Mouse (Mus musculus): ENCODE data around the gene Hist1h4n. TPM values are rescaled to one million over a fixed set of nuclear protein-coding genes. Genes with fewer than 3 reads are reported as not detected.
"Not testable (repeated sequence)": the region's sequence is repeated elsewhere in the genome, so short reads cannot be mapped to it uniquely, and the experiment has no call there.

Gene Hist1h4n
- 6.0 and 6.3 TPM in 2 replicates for polyA plus RNA-seq (2015; fragmentation: Nextera tagmentation; extraction: Ambion mirVana)

DNA sequence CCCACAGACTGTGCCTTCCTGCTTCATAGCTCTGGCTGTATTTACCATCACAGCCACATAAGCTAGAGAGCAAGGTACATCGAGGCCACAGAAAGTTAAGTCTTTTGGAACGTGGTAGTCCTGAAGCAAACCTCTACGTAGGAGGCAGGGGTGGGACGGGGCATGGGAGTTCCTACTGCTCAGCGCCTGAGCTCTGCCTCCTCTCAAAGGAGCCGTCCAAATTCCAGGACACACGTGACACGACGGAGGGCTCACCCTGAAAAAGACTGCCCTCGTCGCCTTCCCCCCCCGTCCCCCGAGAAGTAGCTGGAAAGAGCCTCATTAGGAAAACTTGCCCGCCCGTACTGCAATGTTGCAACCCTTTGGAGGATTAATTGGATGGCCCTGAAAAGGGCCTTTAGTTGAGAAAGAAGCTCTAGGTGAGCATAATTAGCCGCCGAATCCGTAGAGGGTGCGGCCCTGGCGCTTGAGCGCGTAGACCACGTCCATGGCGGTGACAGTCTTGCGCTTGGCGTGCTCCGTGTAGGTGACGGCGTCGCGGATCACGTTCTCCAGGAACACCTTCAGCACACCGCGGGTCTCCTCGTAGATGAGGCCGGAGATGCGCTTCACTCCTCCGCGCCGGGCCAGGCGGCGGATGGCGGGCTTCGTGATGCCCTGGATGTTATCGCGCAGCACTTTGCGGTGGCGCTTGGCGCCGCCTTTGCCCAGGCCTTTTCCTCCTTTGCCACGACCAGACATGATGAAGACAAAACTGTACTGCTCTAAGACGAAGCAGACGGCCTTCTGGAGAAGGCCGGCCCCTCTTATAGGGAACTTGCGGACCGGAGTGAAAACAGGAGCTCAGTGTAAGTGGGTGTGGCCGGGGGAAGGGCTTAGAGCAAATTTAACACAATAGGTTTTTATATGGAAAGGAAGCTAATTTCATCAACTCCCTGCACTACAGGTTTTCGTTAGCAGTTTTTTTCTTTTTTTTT lies at the start of gene Hist1h4n:
TSS of gene Hist1h4n (minus strand) at position 779 of the 977 bp plus-strand sequence.
- H3K4me2 ChIP-seq (ENCODE audit: low read length): 0 out of 2 replicates have a peak within 1 kb of the TSS, but pooled peaks have one; percentile 30
- not testable (repeated sequence) for H3K27ac ChIP-seq; DNase-seq (ENCODE audit: low spot score); H3K27me3 ChIP-seq (ENCODE audit: insufficient read depth, low read length); H3K4me1 ChIP-seq (replicated peaks; ENCODE audit: insufficient read depth, low read length); H3K9me3 ChIP-seq (replicated peaks; ENCODE audit: low read length); H3K4me3 ChIP-seq (replicated peaks; ENCODE audit: low read depth, low read length); H3K36me3 ChIP-seq (ENCODE audit: insufficient read depth, low read length); H3K9ac ChIP-seq (ENCODE audit: low read depth, low read length)
- peak; percentile 84 for ATAC-seq (replicated peaks; ENCODE audit: low FRiP score, low read depth)
- WGBS: 0% methylated on average over 17 of the region's 58 CpGs

GRCm38 (mm10) chr13:21880735-21881134 lies 48.7 kb upstream of the Hist1h4n start:
- no peak for TF ChIP-seq CTCF (IDR thresholded peaks at IDR 0.05; ENCODE audit: low read depth)
- Histone ChIP-seq H3K4me2 (ENCODE audit: low read length) (no peak overlapping the region), H3K9ac (ENCODE audit: low read depth, low read length) (no peak overlapping the region), H3K4me3 (replicated peaks; ENCODE audit: low read depth, low read length) (no peak overlapping the region), H3K27ac (no peak overlapping the region), H3K27me3 (ENCODE audit: insufficient read depth, low read length) (no peaks in the 10 kb centered on the region), H3K4me1 (replicated peaks; ENCODE audit: insufficient read depth, low read length) (no peaks in the 10 kb centered on the region), H3K36me3 (ENCODE audit: insufficient read depth, low read length) (no peaks in the 10 kb centered on the region), H3K9me3 (replicated peaks; ENCODE audit: low read length) (no peaks in the 10 kb centered on the region)
- ATAC-seq (replicated peaks; ENCODE audit: low FRiP score, low read depth) (no peak), DNase-seq (ENCODE audit: low spot score) (no peak)
- WGBS: 80% methylated on average over 6 of the region's 6 CpGs

DNA sequence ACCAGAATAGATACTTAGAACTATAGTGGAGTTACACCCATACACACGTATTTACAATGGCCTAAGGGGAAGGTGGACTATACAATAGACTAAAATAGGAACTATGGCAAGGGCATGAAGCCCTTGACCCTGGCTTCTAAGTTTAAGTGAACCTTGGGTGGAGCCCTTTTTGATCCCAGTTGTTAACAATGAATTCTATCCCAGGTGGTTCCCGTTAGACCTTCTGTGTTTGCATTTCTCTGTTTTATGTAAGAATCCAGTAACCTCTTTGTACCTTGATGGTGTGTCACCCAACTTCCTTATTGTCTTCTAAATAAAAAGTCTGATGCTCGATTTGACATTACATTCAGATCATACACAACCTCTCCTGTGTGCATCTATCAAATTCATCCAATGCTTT lies 33.5 kb upstream of the Hist1h4n start:
- not testable (repeated sequence) for H3K9ac ChIP-seq (ENCODE audit: low read depth, low read length); H3K27ac ChIP-seq; H3K4me2 ChIP-seq (ENCODE audit: low read length); H3K4me3 ChIP-seq (replicated peaks; ENCODE audit: low read depth, low read length); H3K9me3 ChIP-seq (replicated peaks; ENCODE audit: low read length); H3K27me3 ChIP-seq (ENCODE audit: insufficient read depth, low read length); DNase-seq (ENCODE audit: low spot score); H3K4me1 ChIP-seq (replicated peaks; ENCODE audit: insufficient read depth, low read length); ATAC-seq (replicated peaks; ENCODE audit: low FRiP score, low read depth); H3K36me3 ChIP-seq (ENCODE audit: insufficient read depth, low read length)
- 71% methylated on average over 3 of the region's 3 CpGs for WGBS

DNA sequence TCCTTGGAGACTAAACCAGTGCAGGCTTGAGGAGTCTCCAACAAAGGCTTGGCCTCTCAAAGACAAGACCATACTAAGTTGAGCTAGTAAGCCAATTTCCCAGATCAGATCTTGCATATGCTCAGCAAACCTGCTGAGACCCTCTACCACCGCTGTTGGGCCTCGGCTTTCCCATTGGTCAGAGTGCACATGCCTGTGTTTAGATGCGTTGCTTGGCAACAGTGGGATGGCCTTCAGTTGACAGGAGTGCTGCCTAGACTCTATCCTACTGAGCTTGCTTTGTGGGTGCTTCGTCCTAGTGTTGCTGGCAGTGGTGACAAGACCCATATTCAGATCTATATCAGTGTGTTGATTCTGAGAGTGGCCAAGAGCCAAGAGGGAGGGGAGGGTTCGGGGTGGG lies 29.6 kb upstream of the Hist1h4n start:
- no peak overlapping the region for H3K4me3 ChIP-seq (replicated peaks; ENCODE audit: low read depth, low read length)
- H3K27me3 ChIP-seq (ENCODE audit: insufficient read depth, low read length): no peaks in the 10 kb centered on the region
- no peaks in the 10 kb centered on the region for H3K36me3 ChIP-seq (ENCODE audit: insufficient read depth, low read length)
- no peak overlapping the region for H3K9ac ChIP-seq (ENCODE audit: low read depth, low read length)
- H3K4me1 ChIP-seq (replicated peaks; ENCODE audit: insufficient read depth, low read length): no peaks in the 10 kb centered on the region
- DNase-seq (ENCODE audit: low spot score): no peak
- no peak for TF ChIP-seq CTCF (IDR thresholded peaks at IDR 0.05; ENCODE audit: low read depth)
- ATAC-seq (replicated peaks; ENCODE audit: low FRiP score, low read depth): no peak
- WGBS: 22% methylated on average over 5 of the region's 5 CpGs
- no peak overlapping the region for H3K27ac ChIP-seq
- H3K4me2 ChIP-seq (ENCODE audit: low read length): no peak overlapping the region
- H3K9me3 ChIP-seq (replicated peaks; ENCODE audit: low read length): no peaks in the 10 kb centered on the region

- H3K9me3 ChIP-seq (replicated peaks; ENCODE audit: low read length): no peaks in the 10 kb centered on the region
- H3K27me3 ChIP-seq (ENCODE audit: insufficient read depth, low read length): no peaks in the 10 kb centered on the region
- DNase-seq (ENCODE audit: low spot score) (peak; percentile 49), ATAC-seq (replicated peaks; ENCODE audit: low FRiP score, low read depth) (no peak)
- H3K9ac ChIP-seq (ENCODE audit: low read depth, low read length): 0 out of 2 replicates have a peak overlapping the region, but pooled peaks have one; percentile 18
- TF ChIP-seq CTCF (IDR thresholded peaks at IDR 0.05; ENCODE audit: low read depth): no peak
- H3K4me2 ChIP-seq (ENCODE audit: low read length): peak overlapping the region; percentile 61
- 4% methylated on average over 15 of the region's 15 CpGs for WGBS
- no peak overlapping the region for H3K27ac ChIP-seq
- H3K36me3 ChIP-seq (ENCODE audit: insufficient read depth, low read length): no peaks in the 10 kb centered on the region
- H3K4me1 ChIP-seq (replicated peaks; ENCODE audit: insufficient read depth, low read length): no peaks in the 10 kb centered on the region
- peak overlapping the region; percentile 36 for H3K4me3 ChIP-seq (replicated peaks; ENCODE audit: low read depth, low read length)
Observed at GRCm38 (mm10) chr13:21855698-21856162, 23.7 kb upstream of the Hist1h4n start.

DNA sequence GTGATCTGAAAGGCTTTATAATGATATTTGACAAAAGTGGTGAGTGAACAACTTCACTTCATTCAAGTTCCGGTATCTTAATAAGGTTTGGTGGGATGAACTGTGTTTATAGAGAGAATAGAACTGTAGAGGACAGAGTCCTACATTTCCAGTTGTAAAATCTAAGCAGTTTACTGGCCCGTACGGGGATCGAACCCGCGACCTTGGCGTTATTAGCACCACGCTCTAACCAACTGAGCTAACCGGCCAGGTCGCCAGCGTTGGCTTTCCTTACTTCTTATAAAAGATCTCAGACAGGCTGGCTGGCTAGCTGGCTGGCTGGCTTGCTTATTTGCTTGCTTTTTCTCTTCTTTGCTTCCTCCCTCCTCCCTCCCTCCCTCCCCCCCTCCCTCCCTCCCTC lies 23.1 kb upstream of the Hist1h4n start:
- Histone ChIP-seq H3K9ac (ENCODE audit: low read depth, low read length) (no peak overlapping the region), H3K4me2 (ENCODE audit: low read length) (peak overlapping the region; percentile 61; the same call in 1 of the 2 replicates), H3K27ac (no peak overlapping the region), H3K4me1 (replicated peaks; ENCODE audit: insufficient read depth, low read length) (no peaks in the 10 kb centered on the region), H3K27me3 (ENCODE audit: insufficient read depth, low read length) (no peaks in the 10 kb centered on the region), H3K4me3 (replicated peaks; ENCODE audit: low read depth, low read length) (peak overlapping the region; percentile 36), H3K9me3 (replicated peaks; ENCODE audit: low read length) (no peaks in the 10 kb centered on the region), H3K36me3 (ENCODE audit: insufficient read depth, low read length) (no peaks in the 10 kb centered on the region)
- 8% methylated on average over 11 of the region's 11 CpGs for WGBS
- ATAC-seq (replicated peaks; ENCODE audit: low FRiP score, low read depth): 0 out of 2 replicates have a peak, but pooled peaks have one; percentile 54
- TF ChIP-seq CTCF (IDR thresholded peaks at IDR 0.05; ENCODE audit: low read depth): no peak
- DNase-seq (ENCODE audit: low spot score): peak; percentile 39

All from kidney, postnatal 0 days (tissue).